Mouse (Mus musculus) E14TG2a.4 (cell line): ENCODE measurements around the gene Atp8a2.

ENCODE experiments used
- H3K27me3 ChIP-seq: 2 replicates; pipeline ENCODE4 v1.6.1; 2014; ENCODE audit warnings: low read length, control low read depth; ENCODE audit not compliant: insufficient read depth
- H3K36me3 ChIP-seq: 2 replicates; pipeline ENCODE4 v1.6.1; 2014; ENCODE audit warnings: low read length, control low read depth; ENCODE audit not compliant: insufficient read depth
- H3K4me1 ChIP-seq: replicated peaks from 2 replicates; pipeline ENCODE4 v1.6.1; 2014; ENCODE audit warnings: low read depth, low read length, control low read depth
- H3K4me3 ChIP-seq: replicated peaks from 2 replicates; pipeline ENCODE4 v1.5.1; 2014; ENCODE audit warnings: mild to moderate bottlenecking, low read length
- H3K9me3 ChIP-seq: 2 replicates; pipeline ENCODE4 v1.6.1; 2014; ENCODE audit warnings: low read length, control low read depth
- CTCF ChIP-seq: conservative IDR thresholded peaks from 2 replicates; pipeline ENCODE4 v1.5.1; 2014; ENCODE audit warnings: low read length
- NANOG ChIP-seq: IDR thresholded peaks from 2 replicates; pipeline ENCODE4 v1.6.1; 2014; ENCODE audit warnings: borderline replicate concordance, low read length, mixed read lengths
- POU5F1 ChIP-seq: IDR thresholded peaks from 2 replicates; pipeline ENCODE4 v1.6.1; 2014; ENCODE audit warnings: low read length, borderline replicate concordance

Gene Atp8a2

DNA sequence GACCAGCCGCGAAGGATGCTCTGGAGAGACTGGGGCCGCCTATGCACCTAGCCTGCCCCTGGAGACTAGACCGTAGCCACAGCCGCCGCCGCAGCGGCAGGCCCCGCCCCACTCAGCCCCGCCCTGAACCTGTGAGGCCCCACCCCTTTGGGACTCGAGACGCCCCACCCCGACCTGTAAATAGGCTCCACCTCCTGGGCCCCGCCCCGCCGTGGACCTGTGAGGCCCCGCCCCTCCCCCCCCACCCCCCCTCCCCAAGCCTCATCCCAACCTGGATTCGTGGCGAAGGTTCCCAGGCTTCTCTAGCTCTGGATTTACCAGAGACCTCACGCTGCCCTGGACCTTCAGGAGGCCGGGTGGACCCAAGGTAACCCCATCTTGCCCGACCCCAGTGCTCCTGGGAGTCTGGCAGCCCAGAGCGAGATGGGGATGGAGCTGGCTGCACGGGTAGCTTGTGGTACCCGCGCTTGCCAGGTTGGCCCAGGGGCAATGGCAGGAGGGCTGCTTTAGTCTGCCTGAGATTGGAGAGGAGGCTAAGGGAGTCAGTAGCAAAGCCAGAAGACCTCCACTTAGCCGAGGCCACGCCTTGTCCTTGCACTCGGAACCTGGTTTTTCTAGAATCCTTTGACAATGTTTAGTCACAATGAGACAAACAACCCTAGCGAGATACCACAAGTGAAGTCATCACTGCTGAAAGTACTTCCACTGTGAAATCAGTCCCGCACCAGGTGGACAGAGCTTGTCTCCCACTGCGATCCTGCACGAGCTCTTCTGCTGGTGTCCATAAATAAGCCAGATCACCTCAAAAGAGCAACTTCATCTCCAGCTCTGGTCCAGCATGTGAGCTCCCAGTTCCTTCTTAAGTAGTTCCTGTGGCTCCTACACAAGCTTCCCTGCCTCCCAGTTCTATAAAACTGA, 109.9 kb downstream of the Atp8a2 start:
- H3K27me3 ChIP-seq, result peaks cover 23% of the 10 kb centered on the region
- H3K4me1 ChIP-seq, result peaks cover 13% of the 10 kb centered on the region
- H3K9me3 ChIP-seq, result no peaks in the 10 kb centered on the region
- no peaks in the 10 kb centered on the region for H3K36me3 ChIP-seq
- peak overlapping the region; percentile 76 for H3K4me3 ChIP-seq
- TF ChIP-seq NANOG (no peak), CTCF (no peak), POU5F1 (no peak)

DNA sequence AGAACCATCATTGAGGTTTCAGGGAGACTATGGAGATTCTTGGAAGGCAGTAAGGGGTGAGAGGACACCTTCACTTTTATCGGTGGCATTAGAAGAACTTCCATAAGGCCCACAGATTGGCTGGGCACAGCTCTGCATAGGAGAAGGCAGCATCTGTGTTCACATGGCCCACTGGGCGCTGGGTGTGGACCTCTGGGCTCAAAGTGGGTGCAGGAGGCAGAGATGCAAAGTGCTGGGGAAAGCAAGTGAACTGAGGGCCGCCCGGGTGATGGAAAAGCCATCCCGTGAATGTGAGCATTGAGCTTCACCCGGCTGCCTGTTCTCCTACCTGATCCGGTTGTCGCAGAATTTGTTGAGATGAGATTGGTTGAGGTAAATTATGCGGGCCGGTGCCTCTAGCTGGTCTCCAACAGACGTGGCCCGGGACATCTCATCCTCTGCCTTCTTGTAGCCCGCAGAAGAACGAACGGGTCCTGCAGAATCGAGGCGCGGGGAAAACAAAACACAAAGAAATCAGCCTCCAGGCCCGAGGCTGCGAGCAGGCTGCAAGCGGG, 110.6 kb downstream of the Atp8a2 start:
- TF ChIP-seq POU5F1, result no peak
- no peak for TF ChIP-seq CTCF
- TF ChIP-seq NANOG, result no peak
- H3K4me1 ChIP-seq, result peaks cover 13% of the 10 kb centered on the region
- H3K4me3 ChIP-seq, result peak overlapping the region; percentile 74
- no peaks in the 10 kb centered on the region for H3K9me3 ChIP-seq
- peaks cover 23% of the 10 kb centered on the region for H3K27me3 ChIP-seq
- H3K36me3 ChIP-seq, result no peaks in the 10 kb centered on the region

DNA sequence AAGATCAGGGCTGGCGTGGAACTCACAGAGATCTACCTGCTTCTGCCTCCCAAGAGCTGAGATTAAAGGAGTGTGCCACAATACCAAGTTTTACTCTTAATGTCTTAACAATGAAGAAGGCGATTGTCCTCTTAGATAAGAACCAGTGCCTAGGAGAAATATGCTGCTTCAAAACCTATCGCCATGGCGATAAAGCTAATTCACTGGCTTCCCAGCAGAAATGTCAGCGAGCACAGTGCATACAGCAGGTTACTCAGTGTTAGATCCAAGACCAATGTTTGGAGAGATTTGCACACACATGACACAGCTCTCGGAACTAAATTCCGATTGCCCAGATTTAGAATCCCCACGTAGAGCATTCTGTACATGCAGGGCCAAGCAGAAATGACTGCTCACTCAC, 114.2 kb downstream of the Atp8a2 start:
- peaks cover 13% of the 10 kb centered on the region for H3K4me1 ChIP-seq
- peaks cover 20% of the 10 kb centered on the region for H3K27me3 ChIP-seq
- no peaks in the 10 kb centered on the region for H3K36me3 ChIP-seq
- no peaks in the 10 kb centered on the region for H3K9me3 ChIP-seq
- TF ChIP-seq POU5F1 (no peak), NANOG (no peak), CTCF (no peak)
- no peak overlapping the region for H3K4me3 ChIP-seq

DNA sequence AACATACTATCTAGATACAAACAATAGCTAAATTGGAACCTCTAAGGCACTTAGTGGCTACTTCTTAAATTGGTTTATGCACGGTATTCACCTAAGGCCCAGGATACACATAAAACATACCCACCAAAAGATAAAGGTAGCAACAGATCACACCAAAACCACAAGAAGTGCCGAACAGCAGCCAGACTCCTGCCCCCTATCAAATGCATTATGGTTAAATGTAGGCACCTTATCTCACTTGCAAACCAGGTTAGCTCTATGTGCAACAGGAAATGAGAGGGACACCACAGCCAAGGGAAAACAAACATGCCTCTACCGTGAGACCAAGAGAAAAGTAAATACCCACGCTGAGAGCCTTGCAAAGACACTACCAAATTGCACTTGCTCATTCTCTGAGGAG, 124.5 kb downstream of the Atp8a2 start:
- no peak for TF ChIP-seq NANOG
- TF ChIP-seq POU5F1, result no peak
- TF ChIP-seq CTCF, result no peak
- Histone ChIP-seq H3K4me3 (no peak overlapping the region), H3K9me3 (no peaks in the 10 kb centered on the region), H3K27me3 (no peaks in the 10 kb centered on the region), H3K4me1 (no peaks in the 10 kb centered on the region), H3K36me3 (no peaks in the 10 kb centered on the region)

DNA sequence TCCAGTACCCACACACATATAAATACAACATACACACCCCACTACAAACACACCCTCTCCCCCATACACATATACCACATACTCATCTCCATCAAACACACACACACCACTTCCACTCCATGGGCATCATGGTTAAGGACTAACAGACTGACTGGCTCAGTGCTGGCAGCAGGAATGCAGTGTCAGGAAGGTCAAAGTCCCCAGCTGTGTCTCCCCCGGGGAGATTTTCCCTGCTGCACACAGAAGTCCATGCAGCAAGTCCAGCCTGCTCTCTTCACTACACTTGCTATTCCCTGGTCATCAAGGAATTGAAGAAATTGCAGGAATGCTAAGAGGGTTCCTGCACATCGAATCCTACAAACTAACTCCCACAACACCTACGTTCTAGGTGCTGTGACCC, 131.8 kb downstream of the Atp8a2 start:
- no peak for TF ChIP-seq CTCF
- TF ChIP-seq POU5F1, result no peak
- TF ChIP-seq NANOG, result no peak
- no peaks in the 10 kb centered on the region for H3K4me1 ChIP-seq
- no peak overlapping the region for H3K4me3 ChIP-seq
- H3K27me3 ChIP-seq, result no peaks in the 10 kb centered on the region
- H3K9me3 ChIP-seq, result no peaks in the 10 kb centered on the region
- H3K36me3 ChIP-seq, result no peaks in the 10 kb centered on the region

DNA sequence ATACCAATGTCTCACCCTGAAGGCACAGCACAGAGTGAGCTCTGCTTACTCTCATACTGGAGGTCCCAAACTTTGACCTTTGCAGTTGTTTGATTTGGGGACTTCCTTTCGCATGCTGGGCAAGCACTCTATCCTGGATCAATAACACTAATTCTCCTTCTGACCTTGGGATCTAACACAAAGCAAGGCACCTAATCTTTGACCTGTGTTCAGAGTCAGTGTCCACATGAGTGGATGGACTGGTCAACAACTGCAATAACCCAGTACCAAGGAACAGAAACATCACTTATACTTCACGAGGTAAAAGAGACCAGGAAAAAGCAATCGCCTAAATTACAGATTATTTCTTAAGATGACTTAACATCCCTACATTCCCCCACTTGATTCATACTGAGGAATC, 136.0 kb downstream of the Atp8a2 start:
- H3K27me3 ChIP-seq, result no peaks in the 10 kb centered on the region
- no peak for TF ChIP-seq NANOG
- TF ChIP-seq POU5F1, result no peak
- no peak overlapping the region for H3K4me3 ChIP-seq
- H3K9me3 ChIP-seq, result no peaks in the 10 kb centered on the region
- no peaks in the 10 kb centered on the region for H3K36me3 ChIP-seq
- no peaks in the 10 kb centered on the region for H3K4me1 ChIP-seq

DNA sequence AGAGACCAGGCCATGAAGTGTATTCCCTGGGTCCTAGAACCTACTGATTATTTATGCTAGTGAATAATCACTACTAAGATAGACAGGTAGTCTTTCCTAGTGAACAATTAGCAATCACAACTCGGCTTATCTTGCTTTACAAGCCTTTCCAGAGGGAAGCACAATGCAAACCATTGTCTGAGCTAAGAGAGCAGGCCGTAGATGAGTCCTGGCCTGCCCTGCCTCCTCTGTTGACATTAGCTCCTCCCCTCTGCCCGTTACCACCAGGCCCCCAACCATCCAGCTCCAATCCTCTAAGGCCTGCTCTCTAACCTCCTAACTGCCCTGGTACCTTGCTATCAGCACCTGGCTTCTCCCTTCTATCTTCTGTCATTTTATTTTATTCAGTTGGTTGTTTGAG, 138.1 kb downstream of the Atp8a2 start:
- H3K9me3 ChIP-seq, result no peaks in the 10 kb centered on the region
- H3K27me3 ChIP-seq, result no peaks in the 10 kb centered on the region
- TF ChIP-seq CTCF (no peak), POU5F1 (no peak), NANOG (no peak)
- H3K4me1 ChIP-seq, result no peaks in the 10 kb centered on the region
- no peaks in the 10 kb centered on the region for H3K36me3 ChIP-seq
- H3K4me3 ChIP-seq, result no peak overlapping the region

DNA sequence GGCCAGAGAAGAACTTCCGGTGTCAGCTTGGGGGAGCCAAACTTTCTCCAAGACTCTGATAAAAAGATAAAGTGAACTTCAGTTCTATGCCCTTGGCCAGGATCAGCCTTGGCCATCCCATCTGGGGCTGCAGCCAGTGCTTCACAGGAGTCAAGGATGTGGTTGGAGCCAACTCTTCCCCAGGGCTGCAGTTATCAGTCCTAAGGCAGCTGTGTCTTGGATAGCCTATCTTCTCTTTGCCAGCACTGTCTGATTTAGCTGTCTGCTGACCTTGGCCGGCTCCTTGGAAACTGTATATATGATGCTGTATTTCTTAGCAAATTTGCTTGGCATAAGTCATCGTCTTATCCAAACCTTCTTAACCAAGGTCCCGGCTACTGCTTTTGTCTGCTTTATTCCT, 141.7 kb downstream of the Atp8a2 start:
- Histone ChIP-seq H3K4me1 (no peaks in the 10 kb centered on the region), H3K9me3 (no peaks in the 10 kb centered on the region), H3K4me3 (no peak overlapping the region), H3K36me3 (no peaks in the 10 kb centered on the region), H3K27me3 (no peaks in the 10 kb centered on the region)
- TF ChIP-seq NANOG (no peak), POU5F1 (no peak), CTCF (no peak)

DNA sequence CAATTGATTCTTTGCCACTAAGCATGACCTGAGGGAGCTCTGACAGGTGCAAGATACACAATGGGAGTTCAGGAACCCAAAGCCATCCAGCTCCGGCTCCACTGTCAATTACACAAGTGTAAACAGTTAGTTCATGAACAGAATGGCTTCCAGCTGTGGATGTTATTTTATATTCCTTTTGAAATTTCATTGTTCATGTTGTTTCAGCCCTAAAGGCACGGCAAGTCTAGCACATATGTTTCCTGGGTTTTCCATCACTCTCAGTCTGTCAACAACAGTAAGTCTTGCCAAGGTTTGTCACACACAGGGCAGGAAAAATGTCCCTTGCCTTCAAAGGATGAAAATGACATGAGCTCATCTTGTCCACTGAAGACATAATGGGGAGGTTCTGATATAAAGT, 166.3 kb downstream of the Atp8a2 start:
- Histone ChIP-seq H3K4me1 (no peaks in the 10 kb centered on the region), H3K4me3 (no peak overlapping the region), H3K27me3 (no peaks in the 10 kb centered on the region), H3K36me3 (no peaks in the 10 kb centered on the region), H3K9me3 (no peaks in the 10 kb centered on the region)
- no peak for TF ChIP-seq CTCF
- TF ChIP-seq POU5F1, result no peak
- TF ChIP-seq NANOG, result no peak
